Mouse (Mus musculus) ZHBTc4 (cell line): ENCODE data around the gene Cep63.

ENCODE experiments used
- DNase-seq: peaks from one replicate; pipeline ENCODE4 v3.0.0-alpha.2; 2011; ENCODE audit warnings: low read depth, low spot score

The Cep63 gene

GRCm38 (mm10) chr9:102631589-102632147, 5.3 kb upstream of the Cep63 start:
- DNase-seq = no peak

GRCm38 (mm10) chr9:102629052-102629451, 2.7 kb upstream of the Cep63 start:
- DNase-seq = no peak

GRCm38 (mm10) chr9:102627442-102627841, 1.1 kb upstream of the Cep63 start:
- DNase-seq = no peak

GRCm38 (mm10) chr9:102626839-102627225, 498 bp upstream of the Cep63 start:
- DNase-seq = no peak

GRCm38 (mm10) chr9:102625401-102625982, 842 bp downstream of the Cep63 start:
- no peak for DNase-seq

- DNase-seq = no peak
These were observed 2.8 kb downstream of the Cep63 start for GRCm38 (mm10) chr9:102623581-102623980.

GRCm38 (mm10) chr9:102622876-102623275, 3.5 kb downstream of the Cep63 start:
- no peak for DNase-seq

GRCm38 (mm10) chr9:102622192-102622857, 4.0 kb downstream of the Cep63 start:
- peak; percentile 80 for DNase-seq

- DNase-seq = no peak
These were observed 4.9 kb downstream of the Cep63 start for GRCm38 (mm10) chr9:102621385-102621784.

- no peak for DNase-seq
These were observed 10.1 kb downstream of the Cep63 start for GRCm38 (mm10) chr9:102616267-102616666.

GRCm38 (mm10) chr9:102615071-102615470, 11.3 kb downstream of the Cep63 start:
- DNase-seq = no peak

- no peak for DNase-seq
These were observed 17.1 kb downstream of the Cep63 start for GRCm38 (mm10) chr9:102609221-102609620.

GRCm38 (mm10) chr9:102607471-102607870, 18.9 kb downstream of the Cep63 start:
- peak; percentile 25 for DNase-seq

- no peak for DNase-seq
These were observed 21.2 kb downstream of the Cep63 start for GRCm38 (mm10) chr9:102605162-102605561.

- DNase-seq = no peak
These were observed 24.7 kb downstream of the Cep63 start for GRCm38 (mm10) chr9:102601666-102602065.

- DNase-seq = no peak
These were observed 25.1 kb downstream of the Cep63 start for GRCm38 (mm10) chr9:102601187-102601586.

GRCm38 (mm10) chr9:102595662-102596436, 30.5 kb downstream of the Cep63 start:
- no peak for DNase-seq

- no peak for DNase-seq
These were observed 31.5 kb downstream of the Cep63 start for GRCm38 (mm10) chr9:102594667-102595393.

GRCm38 (mm10) chr9:102587347-102587746, 39.0 kb downstream of the Cep63 start:
- no peak for DNase-seq

- DNase-seq = no peak
These were observed 44.3 kb downstream of the Cep63 start for GRCm38 (mm10) chr9:102581921-102582469.

GRCm38 (mm10) chr9:102577480-102577879, 48.9 kb downstream of the Cep63 start:
- DNase-seq = no peak
